Mouse (Mus musculus): ENCODE measurements at regions not wholly inside any gene's neighbourhood (a gene's known extent, or its start where the extent isn't known, plus 50 kb on each side); places are given as distances from the start of the nearest gene placed in this dataset.
"Not testable (repeated sequence)": the region's sequence is repeated elsewhere in the genome, so short reads cannot be mapped to it uniquely, and the experiment has no call there.

- H3K27me3 ChIP-seq = no peaks in the 10 kb centered on the region
Measured at GRCm38 (mm10) chr8:4934551-4934950, 155.2 kb upstream of the Shcbp1 start.

GRCm38 (mm10) chr8:4934035-4934434 lies 154.7 kb upstream of the Shcbp1 start:
- Histone ChIP-seq H3K4me2 (no peak overlapping the region), H3K36me3 (no peaks in the 10 kb centered on the region), H3K4me1 (replicated peaks) (no peaks in the 10 kb centered on the region), H3K27me3 (no peaks in the 10 kb centered on the region), H3K4me3 (replicated peaks) (no peak overlapping the region), H3K9me3 (replicated peaks) (no peaks in the 10 kb centered on the region), H3K9ac (no peak overlapping the region), H3K27ac (no peak overlapping the region)
- no peak for ATAC-seq (ENCODE audit: low read depth)
- 35% methylated on average over 2 of the region's 2 CpGs for WGBS (ENCODE audit: insufficient replicate concordance)
- no peak for DNase-seq

More at GRCm38 (mm10) chr8:4934551-4934950, 155.2 kb upstream of the Shcbp1 start:
- no peak for ATAC-seq (ENCODE audit: low read depth)
- H3K9me3 ChIP-seq (replicated peaks) = no peaks in the 10 kb centered on the region
- no peaks in the 10 kb centered on the region for H3K36me3 ChIP-seq
- H3K9ac ChIP-seq = no peak overlapping the region
- H3K4me1 ChIP-seq (replicated peaks) = no peaks in the 10 kb centered on the region
- DNase-seq = no peak
- H3K4me2 ChIP-seq = no peak overlapping the region
- no peak overlapping the region for H3K4me3 ChIP-seq (replicated peaks)
- H3K27ac ChIP-seq = no peak overlapping the region

- ATAC-seq (ENCODE audit: low read depth) = no peak
- Histone ChIP-seq H3K4me2 (no peak overlapping the region), H3K4me3 (replicated peaks) (no peak overlapping the region), H3K27ac (no peak overlapping the region), H3K27me3 (no peaks in the 10 kb centered on the region), H3K9me3 (replicated peaks) (no peaks in the 10 kb centered on the region), H3K4me1 (replicated peaks) (no peaks in the 10 kb centered on the region), H3K36me3 (no peaks in the 10 kb centered on the region), H3K9ac (no peak overlapping the region)
- DNase-seq = no peak
Measured at GRCm38 (mm10) chr8:4916447-4916846, 137.1 kb upstream of the Shcbp1 start.

- no peak for ATAC-seq (ENCODE audit: low read depth)
- WGBS (ENCODE audit: insufficient replicate concordance) = 51% methylated on average over 2 of the region's 2 CpGs
- no peak overlapping the region for H3K27ac ChIP-seq
Measured at GRCm38 (mm10) chr8:4895046-4895445, 115.7 kb upstream of the Shcbp1 start.

GRCm38 (mm10) chr8:4868761-4869160 lies 89.4 kb upstream of the Shcbp1 start:
- H3K9ac ChIP-seq; H3K27ac ChIP-seq; DNase-seq; H3K4me3 ChIP-seq (replicated peaks); H3K9me3 ChIP-seq (replicated peaks); H3K36me3 ChIP-seq; H3K4me1 ChIP-seq (replicated peaks); ATAC-seq (ENCODE audit: low read depth); H3K27me3 ChIP-seq; H3K4me2 ChIP-seq: not testable (repeated sequence)
- WGBS (ENCODE audit: insufficient replicate concordance) = 70% methylated on average over 7 of the region's 7 CpGs

More at GRCm38 (mm10) chr8:4895046-4895445, 115.7 kb upstream of the Shcbp1 start:
- H3K4me1 ChIP-seq (replicated peaks) = no peaks in the 10 kb centered on the region
- H3K4me3 ChIP-seq (replicated peaks) = no peak overlapping the region
- no peaks in the 10 kb centered on the region for H3K9me3 ChIP-seq (replicated peaks)
- DNase-seq = no peak
- H3K4me2 ChIP-seq = no peak overlapping the region
- no peak overlapping the region for H3K9ac ChIP-seq
- H3K27me3 ChIP-seq = no peaks in the 10 kb centered on the region
- H3K36me3 ChIP-seq = no peaks in the 10 kb centered on the region

GRCm38 (mm10) chr8:4839087-4839486 lies 59.7 kb upstream of the Shcbp1 start:
- Histone ChIP-seq H3K4me2 (no peak overlapping the region), H3K9me3 (replicated peaks) (no peaks in the 10 kb centered on the region), H3K36me3 (no peaks in the 10 kb centered on the region), H3K27ac (no peak overlapping the region), H3K4me3 (replicated peaks) (no peak overlapping the region), H3K4me1 (replicated peaks) (no peaks in the 10 kb centered on the region), H3K27me3 (no peaks in the 10 kb centered on the region), H3K9ac (no peak overlapping the region)
- ATAC-seq (ENCODE audit: low read depth) (no peak), DNase-seq (no peak)
- 67% methylated on average over 3 of the region's 3 CpGs for WGBS (ENCODE audit: insufficient replicate concordance)

GRCm38 (mm10) chr8:4838527-4838926 lies 59.2 kb upstream of the Shcbp1 start:
- Histone ChIP-seq H3K36me3 (no peaks in the 10 kb centered on the region), H3K27ac (no peak overlapping the region), H3K27me3 (no peaks in the 10 kb centered on the region), H3K4me1 (replicated peaks) (no peaks in the 10 kb centered on the region), H3K4me2 (no peak overlapping the region), H3K4me3 (replicated peaks) (no peak overlapping the region), H3K9me3 (replicated peaks) (no peaks in the 10 kb centered on the region), H3K9ac (no peak overlapping the region)
- ATAC-seq (ENCODE audit: low read depth) = no peak
- no peak for DNase-seq

- Histone ChIP-seq H3K9me3 (replicated peaks) (no peaks in the 10 kb centered on the region), H3K9ac (no peak overlapping the region), H3K27me3 (no peaks in the 10 kb centered on the region), H3K4me1 (replicated peaks) (no peaks in the 10 kb centered on the region), H3K36me3 (no peaks in the 10 kb centered on the region), H3K27ac (no peak overlapping the region), H3K4me2 (no peak overlapping the region), H3K4me3 (replicated peaks) (no peak overlapping the region)
- 49% methylated on average over 2 of the region's 2 CpGs for WGBS (ENCODE audit: insufficient replicate concordance)
- DNase-seq (no peak), ATAC-seq (ENCODE audit: low read depth) (0 out of 2 replicates have a peak, but pooled peaks have one; percentile 43)
Measured at GRCm38 (mm10) chr8:4837719-4838118, 58.4 kb upstream of the Shcbp1 start.

- ATAC-seq (ENCODE audit: low read depth) (no peak), DNase-seq (no peak)
Measured at GRCm38 (mm10) chr8:4836651-4837050, 57.3 kb upstream of the Shcbp1 start.

More at GRCm38 (mm10) chr8:4836651-4837050, 57.3 kb upstream of the Shcbp1 start:
- no peak overlapping the region for H3K4me3 ChIP-seq (replicated peaks)
- no peaks in the 10 kb centered on the region for H3K4me1 ChIP-seq (replicated peaks)
- H3K27ac ChIP-seq = no peak overlapping the region
- 60% methylated on average over 2 of the region's 2 CpGs for WGBS (ENCODE audit: insufficient replicate concordance)
- no peaks in the 10 kb centered on the region for H3K9me3 ChIP-seq (replicated peaks)
- H3K9ac ChIP-seq = no peak overlapping the region
- H3K27me3 ChIP-seq = no peaks in the 10 kb centered on the region
- H3K36me3 ChIP-seq = no peaks in the 10 kb centered on the region
- H3K4me2 ChIP-seq = no peak overlapping the region
